Mouse (Mus musculus) right cerebral cortex, postnatal 4 days (tissue): Measurements from ENCODE around the gene Cacna1e.
A peak's percentile ranks its signal among the peaks of the same experiment; 100 is the strongest.

Experiments
- DNase-seq: peaks from one replicate; pipeline ENCODE4 v3.0.0-alpha.2; 2022

Gene Cacna1e

GRCm38 (mm10) chr1:154607406-154607805 is 276.9 kb downstream of the Cacna1e start:
- no peak for DNase-seq

GRCm38 (mm10) chr1:154605601-154606000 is 278.7 kb downstream of the Cacna1e start:
- no peak for DNase-seq

- no peak for DNase-seq
These were observed 280.5 kb downstream of the Cacna1e start for GRCm38 (mm10) chr1:154603781-154604180.

GRCm38 (mm10) chr1:154602531-154602930 is 281.8 kb downstream of the Cacna1e start:
- DNase-seq: no peak

GRCm38 (mm10) chr1:154582516-154582915 is 301.8 kb downstream of the Cacna1e start:
- no peak for DNase-seq

GRCm38 (mm10) chr1:154579929-154580328 is 304.4 kb downstream of the Cacna1e start:
- no peak for DNase-seq

- no peak for DNase-seq
These were observed 305.6 kb downstream of the Cacna1e start for GRCm38 (mm10) chr1:154578748-154579147.

- DNase-seq: no peak
These were observed 307.9 kb downstream of the Cacna1e start for GRCm38 (mm10) chr1:154576418-154576817.

- no peak for DNase-seq
These were observed 318.3 kb downstream of the Cacna1e start for GRCm38 (mm10) chr1:154566026-154566425.

- no peak for DNase-seq
These were observed 328.5 kb downstream of the Cacna1e start for GRCm38 (mm10) chr1:154555811-154556210.

GRCm38 (mm10) chr1:154553132-154553531 is 331.2 kb downstream of the Cacna1e start:
- DNase-seq: no peak

GRCm38 (mm10) chr1:154537445-154537844 is 346.9 kb downstream of the Cacna1e start:
- DNase-seq: no peak

- DNase-seq: no peak
These were observed 347.5 kb downstream of the Cacna1e start for GRCm38 (mm10) chr1:154536763-154537162.

GRCm38 (mm10) chr1:154532987-154533940 is 351.0 kb downstream of the Cacna1e start:
- peak; percentile 13 for DNase-seq

- DNase-seq: no peak
These were observed 354.6 kb downstream of the Cacna1e start for GRCm38 (mm10) chr1:154529666-154530065.

- DNase-seq: no peak
These were observed 355.5 kb downstream of the Cacna1e start for GRCm38 (mm10) chr1:154528803-154529202.

- no peak for DNase-seq
These were observed 363.6 kb downstream of the Cacna1e start for GRCm38 (mm10) chr1:154520715-154521114.

- no peak for DNase-seq
These were observed 369.0 kb downstream of the Cacna1e start for GRCm38 (mm10) chr1:154515350-154515749.

GRCm38 (mm10) chr1:154511736-154512135 is 372.6 kb downstream of the Cacna1e start:
- no peak for DNase-seq

GRCm38 (mm10) chr1:154504005-154504404 is 380.3 kb downstream of the Cacna1e start:
- DNase-seq: no peak

GRCm38 (mm10) chr1:154500869-154501268 is 383.4 kb downstream of the Cacna1e start:
- no peak for DNase-seq

GRCm38 (mm10) chr1:154500187-154500866 is 384.0 kb downstream of the Cacna1e start:
- DNase-seq: peak; percentile 14

- no peak for DNase-seq
These were observed 385.5 kb downstream of the Cacna1e start for GRCm38 (mm10) chr1:154498821-154499220.

GRCm38 (mm10) chr1:154491071-154491470 is 393.2 kb downstream of the Cacna1e start:
- peak; percentile 23 for DNase-seq
